In genomic region chr12:24521076-24521475, GRCm38 (mm10) we compare ENCODE assay signal across 26 mouse cellular contexts. TPM values are rescaled to one million over a fixed set of nuclear protein-coding genes. Genes with fewer than 3 reads are reported as not detected.
DNase-seq lines count a peak whose midpoint lies in the region; ATAC-seq and TF ChIP-seq lines count a peak whose summit lies in the region.
"Had no signal": no experiment of that assay in that cellular context is flagged by ENCODE, and none has a peak within 500 bp of the region (broad histone marks: within the 10 kb centered on the region; RNA-seq: fewer than 3 reads in every experiment).

No protein-coding gene starts in this region.

- H3K4me2 ChIP-seq in forebrain, embryonic 13.5 days = no peak overlapping the region
- no peak overlapping the region for H3K4me2 ChIP-seq in forebrain, embryonic 16.5 days (ENCODE audit: low read length)
- H3K4me2 ChIP-seq: embryonic facial prominence, embryonic 13.5 days; heart, embryonic 11.5 days; hindbrain, embryonic 13.5 days; intestine, embryonic 15.5 days had no signal

- H3K9me3 ChIP-seq in forebrain, embryonic 13.5 days (replicated peaks) = no peaks in the 10 kb centered on the region
- H3K9me3 ChIP-seq in forebrain, embryonic 16.5 days (ENCODE audit: control insufficient read depth, low read length) = no peaks in the 10 kb centered on the region
- H3K9me3 ChIP-seq: embryonic facial prominence, embryonic 10.5 days; embryonic facial prominence, embryonic 13.5 days; hindbrain, embryonic 13.5 days; intestine, embryonic 15.5 days had no signal

- no peak for ATAC-seq in forebrain, embryonic 13.5 days
- ATAC-seq in forebrain, embryonic 16.5 days = no peak
- peak; percentile 76 for ATAC-seq in frontal cortex, adult (ENCODE audit: low TSS enrichment)
- ATAC-seq: hindbrain, embryonic 16.5 days; intestine, embryonic 15.5 days; Patski had no signal

- H3K27me3 ChIP-seq in forebrain, embryonic 13.5 days = no peaks in the 10 kb centered on the region
- H3K27me3 ChIP-seq in forebrain, embryonic 16.5 days (replicated peaks; ENCODE audit: control insufficient read depth, insufficient read depth, low read length) = no peaks in the 10 kb centered on the region
- H3K27me3 ChIP-seq: embryonic facial prominence, embryonic 13.5 days; hindbrain, embryonic 13.5 days; intestine, embryonic 15.5 days; Patski had no signal

- 62% methylated on average over 3 of the region's 3 CpGs for WGBS in forebrain, embryonic 13.5 days
- 40% methylated on average over 3 of the region's 3 CpGs for WGBS in forebrain, embryonic 16.5 days

- TF ChIP-seq POLR2A in brain, embryonic 14.5 days (IDR thresholded peaks at IDR 0.05; ENCODE audit: borderline replicate concordance, extremely low read depth, insufficient read depth, insufficient read length, poor library complexity, severe bottlenecking) = no peak

- TF ChIP-seq CTCF in left cerebral cortex, adult 2 months (IDR thresholded peaks at IDR 0.05) = no peak
- TF ChIP-seq CTCF in brain, embryonic 14.5 days (IDR thresholded peaks at IDR 0.05; ENCODE audit: borderline replicate concordance, extremely low read depth, insufficient read depth, insufficient read length) = no peak

- 0 out of 2 replicates have a peak overlapping the region, but pooled peaks have one; percentile 3 for H3K27ac ChIP-seq in forebrain, embryonic 13.5 days
- H3K27ac ChIP-seq in forebrain, embryonic 16.5 days (ENCODE audit: low read length) = no peak overlapping the region
- peak overlapping the region; percentile 40; the same call in 1 of the 2 replicates for H3K27ac ChIP-seq in left cerebral cortex, adult 2 months
- H3K27ac ChIP-seq: embryonic facial prominence, embryonic 10.5 days; embryonic facial prominence, embryonic 13.5 days; gastrocnemius, adult 2 months; hindbrain, embryonic 13.5 days; intestine, embryonic 15.5 days had no signal

- H3K4me3 ChIP-seq in forebrain, embryonic 13.5 days = no peak overlapping the region
- no peak overlapping the region for H3K4me3 ChIP-seq in forebrain, embryonic 16.5 days (replicated peaks; ENCODE audit: low read length)
- no peak overlapping the region for H3K4me3 ChIP-seq in left cerebral cortex, adult 2 months
- H3K4me3 ChIP-seq: embryonic facial prominence, embryonic 10.5 days; embryonic facial prominence, embryonic 13.5 days; erythroblast, embryonic 14.5 days; gastrocnemius, adult 2 months; hindbrain, embryonic 13.5 days; intestine, embryonic 15.5 days had no signal

- intact Hi-C loops in left cerebral cortex, adult 2 months (cut with DNase I) = loop anchor here (5.0 kb wide), 1 partner anchor 76 kb away; no protein-coding TSS in a partner anchor
- intact Hi-C loops in left cerebral cortex, postnatal 36 days (cut with DNase I) = no loop called here

- no peak for DNase-seq in frontal cortex, postnatal 36 days (ENCODE audit: low spot score in 2 of 2)
- no peak for DNase-seq in left cerebral cortex, adult 2 months (ENCODE audit: extremely low spot score in 1 of 2, low spot score in 2 of 2)
- DNase-seq in left cerebral cortex, postnatal 36 days (ENCODE audit: low spot score in 2 of 2) = no peak
- peak; percentile 42 for DNase-seq in brain, embryonic 14.5 days (ENCODE audit: low read depth)
- DNase-seq in right cerebral cortex, adult 18-20 months = no peak
- DNase-seq: adrenal gland, postnatal 10 days; adrenal gland, postnatal 36 days; cerebellum, adult 11-12 months; cerebellum, adult 8-10 months; cerebellum, postnatal 10 days; cerebellum, postnatal 36 days; embryo, embryonic 11 days; gastrocnemius, adult 2 months; gastrocnemius, postnatal 14 days; heart, adult 11 months had no signal

- H3K9ac ChIP-seq in forebrain, embryonic 13.5 days = no peak overlapping the region
- H3K9ac ChIP-seq in forebrain, embryonic 16.5 days (replicated peaks; ENCODE audit: low read depth, low read length) = no peak overlapping the region
- H3K9ac ChIP-seq: embryonic facial prominence, embryonic 13.5 days; hindbrain, embryonic 13.5 days; intestine, embryonic 15.5 days had no signal

- H3K36me3 ChIP-seq in forebrain, embryonic 13.5 days (ENCODE audit: poor library complexity, severe bottlenecking) = peaks cover 52% of the 10 kb centered on the region
- peaks cover 9% of the 10 kb centered on the region for H3K36me3 ChIP-seq in forebrain, embryonic 16.5 days (ENCODE audit: control insufficient read depth, insufficient read depth)
- H3K36me3 ChIP-seq: intestine, embryonic 15.5 days had no signal

- no peaks in the 10 kb centered on the region for H3K4me1 ChIP-seq in forebrain, embryonic 13.5 days
- no peaks in the 10 kb centered on the region for H3K4me1 ChIP-seq in forebrain, embryonic 16.5 days (replicated peaks; ENCODE audit: control insufficient read depth, insufficient read depth, low read length)
- H3K4me1 ChIP-seq: embryonic facial prominence, embryonic 10.5 days; embryonic facial prominence, embryonic 13.5 days; hindbrain, embryonic 13.5 days; intestine, embryonic 15.5 days had no signal

RNA-seq across cellular contexts. Expression of gene Taf1b, which starts 22.9 kb away (rescaled TPM):
- 33.4 and 38.6 TPM in 2 replicates for polyA plus RNA-seq in forebrain, embryonic 13.5 days (2015; fragmentation: Nextera tagmentation; extraction: Ambion mirVana)
- 41.9 and 46.7 TPM in 2 replicates for polyA plus RNA-seq in forebrain, embryonic 16.5 days (2015; fragmentation: Nextera tagmentation; extraction: Ambion mirVana)
- 10 to 100 TPM; 26.3 to 31.5 TPM for total RNA-seq in left cerebral cortex, adult 2 months (2021)
- total RNA-seq in left cerebral cortex, postnatal 36 days (2021) = 10 to 100 TPM; 22.9 to 31.2 TPM
- polyA plus RNA-seq in brain, embryonic 14.5 days (2012; rRNA removed) = 20.3 and 20.9 TPM in 2 replicates

RNA-seq across cellular contexts. Expression of gene Grhl1, which starts 51.0 kb away (rescaled TPM):
- polyA plus RNA-seq in forebrain, embryonic 13.5 days (2015; fragmentation: Nextera tagmentation; extraction: Ambion mirVana) = 0.54 and 0.84 TPM in 2 replicates
- polyA plus RNA-seq in forebrain, embryonic 16.5 days (2015; fragmentation: Nextera tagmentation; extraction: Ambion mirVana) = 0.89 and 1.0 TPM in 2 replicates
- total RNA-seq in left cerebral cortex, adult 2 months (2021) = 10 to 100 TPM; 13.1 to 13.2 TPM
- 10 to 100 TPM in 1 of 2 experiments, 1 to 10 TPM in 1; 9.0 to 11.3 TPM for total RNA-seq in left cerebral cortex, postnatal 36 days (2021)
- 1.1 and 1.3 TPM in 2 replicates for polyA plus RNA-seq in brain, embryonic 14.5 days (2012; rRNA removed)
